Mouse (Mus musculus) thymus, adult 18-20 months (tissue): Measurements from ENCODE around the gene Nrip3.

ENCODE experiments used
- DNase-seq, 2 experiments: peaks; one replicate each; pipeline ENCODE4 v3.0.0; 2022; ENCODE audit warnings: mixed read lengths in 2 of 2

Nrip3 gene

DNA sequence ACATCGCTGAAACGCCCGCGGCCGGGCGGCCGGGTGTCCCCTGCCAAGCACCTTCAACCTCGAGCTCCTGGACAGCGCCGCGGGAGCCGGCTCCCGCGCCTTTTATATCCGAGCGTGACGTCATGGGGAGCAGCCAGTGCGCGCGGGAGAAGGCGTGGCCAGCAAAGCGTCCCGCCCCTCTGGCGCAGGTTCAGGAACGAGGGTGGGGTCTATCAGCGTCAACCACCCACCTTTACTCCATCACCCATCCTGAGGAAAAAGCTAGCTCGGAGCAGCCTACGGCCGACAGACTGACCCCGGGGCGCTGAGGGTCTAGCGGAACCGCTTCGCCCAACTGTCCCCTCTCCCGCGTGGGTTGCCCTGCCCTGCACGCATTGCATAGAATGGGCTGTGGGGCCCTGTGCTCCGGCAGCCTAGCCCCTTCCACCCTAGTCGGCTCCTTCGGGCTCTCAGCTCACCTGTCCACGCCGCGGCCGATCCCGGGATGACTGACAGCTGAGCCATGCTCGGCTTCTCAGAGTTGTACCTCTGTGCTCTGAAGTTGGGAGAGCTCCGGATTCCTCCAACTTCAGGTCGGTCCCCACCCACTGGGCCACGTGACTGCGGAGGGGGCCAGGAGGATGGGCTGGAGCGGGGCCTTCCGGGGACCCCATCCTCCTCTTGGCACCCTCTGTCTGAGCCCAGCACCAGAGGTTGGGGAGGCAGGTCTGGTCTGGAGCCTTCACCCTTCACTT, at the start of gene Nrip3:
Gene Nrip3 (minus strand): TSS at position 556 of the 734 bp plus-strand sequence.
- DNase-seq = peak; percentile 21 to 35

DNA sequence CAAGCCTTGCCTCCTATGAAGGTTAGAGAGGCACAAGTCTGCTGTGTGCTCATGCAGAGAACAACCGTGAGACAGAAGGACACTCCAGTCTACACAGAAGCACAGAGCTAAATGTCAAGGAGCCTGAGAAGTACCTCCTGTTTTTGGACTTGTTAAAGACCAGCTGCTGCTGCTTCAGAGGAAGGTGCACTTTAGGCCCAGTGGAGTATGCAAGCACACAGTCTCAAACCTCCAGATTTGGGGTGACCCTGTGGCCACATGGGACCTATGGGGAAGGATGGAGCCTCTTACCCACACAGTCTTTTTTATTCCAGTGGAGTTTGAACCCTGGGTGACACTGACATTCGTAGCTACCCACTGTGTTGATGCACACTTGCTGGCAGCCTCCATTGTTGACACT, 49.6 kb upstream of the Nrip3 start:
- DNase-seq = no peak

DNA sequence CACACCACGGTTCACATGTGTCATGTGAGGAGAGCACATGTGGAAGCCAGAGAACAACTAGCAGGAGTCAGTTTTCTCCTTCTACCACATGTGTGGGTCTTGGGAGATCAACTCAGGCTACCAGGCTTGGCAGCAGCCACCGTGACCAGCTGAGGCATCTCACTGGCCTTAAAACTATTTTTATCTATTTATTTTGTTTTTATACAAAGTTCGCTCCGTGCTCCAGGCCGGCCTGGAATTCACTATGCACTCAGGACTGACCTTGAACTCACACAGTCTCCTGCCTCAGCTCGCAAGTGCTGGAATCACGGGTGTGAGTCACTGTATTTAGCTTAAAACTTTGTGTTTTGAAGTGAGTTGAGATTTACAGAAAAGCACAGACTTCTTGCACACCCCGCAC, 45.1 kb upstream of the Nrip3 start:
- DNase-seq = no peak

DNA sequence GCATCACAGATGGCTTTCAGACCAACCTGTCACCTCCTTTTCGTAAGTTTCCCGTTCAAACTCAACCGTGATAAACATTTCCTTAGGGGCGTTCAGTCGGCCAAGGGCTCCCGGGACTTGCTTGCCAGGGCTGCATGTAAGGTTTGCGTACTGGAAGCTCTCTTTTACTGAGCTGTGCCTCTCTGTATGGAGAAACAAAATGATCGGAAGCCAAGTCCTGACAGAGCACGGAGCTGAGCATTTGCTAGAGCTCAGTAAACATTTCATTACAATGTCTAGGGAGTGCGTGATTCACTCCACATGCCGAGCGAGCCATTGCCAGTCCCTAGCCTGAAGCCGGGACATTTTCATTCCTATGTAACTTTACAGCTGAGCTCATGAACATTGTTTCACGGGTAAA, 43.5 kb upstream of the Nrip3 start:
- DNase-seq = no peak

DNA sequence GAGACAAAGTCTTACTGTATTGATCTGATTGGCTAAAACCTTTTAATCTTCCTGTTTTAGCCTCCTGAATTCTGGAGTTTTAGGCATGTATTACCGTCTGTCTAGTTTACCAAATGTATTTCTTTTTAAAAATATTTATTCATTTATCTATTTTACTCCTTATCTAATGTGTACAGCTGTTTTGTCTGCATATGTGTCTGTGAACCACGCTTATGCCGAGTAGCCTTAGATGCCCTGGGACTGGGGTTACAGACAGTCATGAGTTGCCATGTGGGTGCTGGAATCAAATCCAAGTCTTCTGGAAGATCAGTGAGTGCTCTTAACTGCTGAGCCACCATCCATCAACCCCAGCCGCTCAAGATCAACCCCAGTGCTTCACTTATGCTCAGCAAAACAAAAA, 36.8 kb upstream of the Nrip3 start:
- no peak for DNase-seq

DNA sequence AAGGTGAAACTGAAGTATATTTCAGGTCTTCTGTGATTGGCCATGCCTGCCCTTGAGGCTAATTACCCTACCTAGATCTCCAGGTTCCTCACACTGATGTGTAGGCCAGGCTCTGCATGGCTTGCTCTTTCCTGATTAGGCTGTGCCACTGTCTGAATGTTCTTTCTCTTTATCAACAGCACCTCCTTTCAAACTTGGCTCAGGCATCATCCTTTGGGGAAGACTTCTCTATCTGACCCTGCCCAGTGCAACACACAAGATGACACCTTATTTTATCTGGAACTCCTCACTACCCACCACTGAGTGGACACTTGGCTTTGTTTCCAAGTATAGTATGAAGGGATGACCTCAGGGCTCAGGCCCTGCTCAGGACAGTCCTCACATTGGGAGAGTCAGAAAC, 36.1 kb upstream of the Nrip3 start:
- no peak for DNase-seq

DNA sequence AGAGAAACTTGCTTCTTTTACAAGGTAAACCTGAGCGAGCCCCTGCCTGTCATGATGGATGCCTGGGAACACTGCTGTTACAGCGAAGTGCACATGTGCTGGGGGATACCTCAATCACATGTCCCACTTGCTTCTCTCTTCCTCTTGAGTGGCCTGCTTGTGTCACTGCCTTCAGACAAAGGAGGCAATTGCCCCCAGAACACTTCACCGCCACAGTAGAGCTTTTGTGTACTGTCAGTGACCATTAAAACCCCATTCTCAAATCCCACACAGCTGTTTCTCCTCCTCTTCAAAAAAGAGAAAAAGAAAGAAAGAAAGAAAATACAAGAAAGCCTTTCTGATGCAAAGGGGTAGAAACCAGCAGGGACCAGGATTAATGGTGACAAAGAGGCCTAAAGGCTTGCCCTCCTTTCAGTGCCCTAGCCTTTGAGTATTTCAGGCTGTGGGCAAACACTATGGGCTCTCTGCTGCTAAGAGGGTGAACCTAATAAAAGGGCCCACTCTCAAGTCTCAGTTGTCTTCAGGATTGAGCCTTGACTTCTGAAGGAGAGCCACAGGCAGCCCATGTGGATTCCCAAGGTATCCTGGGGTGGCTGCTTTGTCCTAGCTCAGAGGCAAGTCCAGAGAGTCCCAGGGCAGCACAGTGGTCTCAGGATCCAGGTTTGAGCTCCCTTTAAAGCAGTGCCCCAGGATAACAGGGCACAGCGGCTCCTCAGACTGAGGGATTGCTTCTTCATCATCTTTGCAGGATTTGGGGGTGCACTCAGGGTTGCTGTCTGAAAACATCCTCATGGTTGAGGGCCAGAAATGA, 31.7 kb upstream of the Nrip3 start:
- DNase-seq = no peak

DNA sequence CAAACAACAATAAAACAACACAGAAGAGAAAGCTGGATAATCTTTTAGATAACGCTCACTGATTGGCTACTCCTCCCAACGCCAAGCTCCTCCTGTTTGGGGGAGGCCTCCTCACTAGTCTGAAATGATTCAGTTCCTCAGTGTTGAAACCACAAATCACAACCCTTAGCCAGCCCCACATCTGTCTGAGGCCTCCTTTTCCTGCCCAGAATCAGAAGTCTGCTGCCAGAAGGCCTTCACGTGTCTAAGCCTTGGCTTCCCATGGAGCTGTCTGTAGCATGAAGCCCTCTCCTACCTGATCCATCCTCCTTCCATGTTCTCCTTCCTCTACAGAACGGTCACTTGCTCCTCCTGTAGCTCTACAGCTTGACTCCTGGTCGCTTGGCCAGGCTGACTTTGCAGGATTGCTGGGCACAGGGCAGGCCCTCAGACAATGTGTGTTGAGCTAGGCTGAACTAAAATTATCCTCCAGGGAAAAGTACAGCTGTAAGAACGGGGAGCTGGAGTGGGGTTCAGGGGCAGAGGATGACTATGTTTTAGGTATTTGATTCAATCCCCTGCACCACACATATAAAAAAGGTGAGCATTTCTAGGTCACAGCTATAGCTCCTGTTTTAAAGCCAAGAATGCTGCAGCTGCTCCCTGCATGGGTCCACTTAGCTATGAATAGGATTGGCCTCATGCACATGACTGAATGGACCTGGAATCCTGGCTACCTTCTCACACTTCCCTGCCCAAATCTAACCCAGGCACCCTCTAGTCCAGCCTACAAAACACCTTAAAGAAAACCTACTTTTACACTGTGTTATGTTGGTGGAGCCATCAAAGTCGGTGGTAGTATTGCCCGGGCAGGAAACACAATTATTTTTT, 26.0 kb upstream of the Nrip3 start:
- DNase-seq = no peak

DNA sequence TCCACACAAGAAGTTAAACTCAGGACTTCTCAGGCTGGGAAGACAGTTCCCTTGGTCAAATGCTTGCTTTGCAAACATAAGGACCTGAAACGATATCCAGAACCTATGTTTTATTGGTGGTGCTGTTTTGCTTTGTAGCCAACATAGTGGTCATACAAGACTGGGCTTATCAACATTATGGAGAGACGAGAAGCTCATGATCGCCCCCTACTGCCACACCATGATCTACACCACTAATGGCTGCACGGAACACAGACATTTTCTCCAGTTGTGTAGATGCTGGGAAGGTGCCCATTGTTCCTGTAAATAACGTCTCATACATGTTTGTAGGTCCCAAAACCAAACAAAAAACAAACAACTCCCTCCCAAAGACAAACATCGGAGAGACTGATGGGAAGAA, 23.0 kb upstream of the Nrip3 start:
- DNase-seq = no peak

DNA sequence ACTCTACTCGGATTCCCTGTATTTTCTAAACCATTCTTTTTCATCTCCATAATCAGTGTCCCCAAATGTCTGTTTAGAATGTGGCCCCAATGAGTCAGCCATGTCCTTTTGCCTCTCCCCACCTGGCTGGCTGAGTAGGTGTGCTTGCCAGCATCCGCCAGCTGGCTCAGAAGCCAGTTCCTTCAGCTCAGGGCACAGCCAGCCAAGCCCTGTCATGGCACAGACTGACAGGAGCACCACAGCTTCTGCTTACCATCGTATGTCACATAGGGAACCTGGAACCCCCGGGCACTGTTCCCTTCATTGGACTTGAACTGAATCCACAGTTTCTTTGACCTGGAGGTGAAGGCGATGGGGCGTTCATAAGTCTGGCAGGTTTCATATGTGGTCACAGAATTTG, 22.5 kb upstream of the Nrip3 start:
- DNase-seq = no peak

DNA sequence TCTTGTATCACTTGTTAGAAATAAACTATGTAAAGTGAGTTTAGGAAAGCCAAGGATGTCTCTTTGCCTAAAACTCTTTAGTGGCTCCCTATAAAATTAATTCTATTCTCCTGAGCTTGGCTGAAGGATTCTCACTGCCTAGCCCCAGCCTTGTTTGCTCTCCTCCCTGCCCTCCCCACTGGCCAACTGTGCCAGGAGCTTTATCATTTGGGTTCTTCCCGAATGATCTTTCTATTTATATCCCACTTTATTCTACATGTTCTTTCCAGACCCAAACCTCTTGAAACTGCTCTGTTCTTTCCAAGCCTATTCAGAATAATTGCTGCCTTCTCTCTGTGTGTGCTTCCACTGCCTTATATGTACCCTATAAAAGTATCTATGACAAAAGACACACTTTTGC, 21.7 kb upstream of the Nrip3 start:
- DNase-seq = no peak

DNA sequence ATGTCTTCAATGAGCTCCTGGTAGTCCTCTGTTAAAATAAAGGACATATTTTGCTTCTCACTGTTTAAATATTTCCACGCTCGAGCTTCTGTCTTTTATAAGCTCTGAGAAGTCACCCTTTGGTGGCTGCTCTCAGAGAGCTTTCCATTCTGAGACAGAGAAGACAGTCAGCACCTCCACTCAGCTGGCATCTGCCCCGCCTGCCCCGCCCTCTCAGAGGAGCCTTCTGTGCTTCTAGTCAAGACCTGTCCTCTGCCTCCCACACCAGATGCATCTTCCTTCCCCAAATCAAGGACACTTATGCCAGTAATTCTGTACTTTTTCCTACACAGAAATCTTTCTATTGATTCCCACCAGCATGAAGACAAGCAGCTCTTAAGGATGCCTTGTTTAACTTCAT, 18.8 kb upstream of the Nrip3 start:
- no peak for DNase-seq

DNA sequence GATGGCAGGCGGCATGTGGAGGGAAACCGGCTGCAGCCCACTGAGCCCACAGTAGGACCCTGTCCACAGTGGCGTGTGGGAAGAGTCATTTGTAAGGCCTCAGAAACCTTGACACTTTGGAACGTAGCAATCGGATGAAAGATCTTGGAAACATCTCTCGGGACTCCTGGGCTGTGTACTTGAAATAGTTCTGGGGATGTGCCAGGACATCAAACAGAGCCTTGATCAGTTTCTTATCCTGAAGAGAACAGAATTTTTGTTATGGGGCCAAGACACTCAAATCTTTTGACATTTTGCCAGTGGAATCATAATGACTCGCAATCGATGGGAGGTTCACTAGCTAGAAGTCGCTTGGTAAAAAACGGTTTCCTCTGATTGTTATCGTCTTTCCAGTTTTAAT, 17.3 kb upstream of the Nrip3 start:
- DNase-seq = no peak

DNA sequence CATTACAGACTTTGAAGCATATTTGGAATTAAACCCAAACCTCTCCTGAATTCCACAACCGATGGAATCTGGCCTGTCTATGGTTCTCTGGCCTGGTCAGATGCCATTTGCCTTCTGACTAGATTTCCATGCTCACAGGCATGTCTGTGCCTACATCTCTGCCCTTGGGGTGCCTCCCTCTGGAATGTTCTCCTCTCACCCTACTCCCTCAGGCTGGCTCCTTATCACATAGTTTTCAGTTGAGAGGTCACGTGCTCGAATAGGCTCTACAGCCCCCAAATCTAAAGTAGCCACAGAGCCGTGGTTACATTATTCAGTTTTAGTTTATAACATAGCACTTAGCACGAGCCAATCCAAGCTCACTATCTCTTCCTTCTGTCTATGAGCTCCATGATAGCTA, 13.7 kb upstream of the Nrip3 start:
- DNase-seq = no peak

DNA sequence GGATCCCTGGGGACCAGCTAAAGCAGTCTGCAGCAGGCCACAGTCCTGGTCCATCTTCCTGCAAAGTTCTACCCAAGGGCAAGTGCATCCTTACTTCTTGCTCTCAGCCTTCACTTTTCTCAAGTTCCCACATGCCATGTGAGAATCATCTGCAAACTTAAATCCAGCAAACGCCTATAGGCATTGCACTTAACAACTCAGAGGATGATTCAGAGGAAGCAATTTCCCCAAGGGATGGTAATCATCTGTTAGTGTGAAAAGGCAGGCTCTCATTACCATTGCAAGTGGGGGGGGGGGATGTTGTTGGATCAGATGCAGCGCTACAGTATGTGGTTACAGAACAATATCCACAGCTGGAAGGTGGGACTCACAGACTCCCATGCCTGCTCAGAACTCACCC, 12.7 kb upstream of the Nrip3 start:
- no peak for DNase-seq

DNA sequence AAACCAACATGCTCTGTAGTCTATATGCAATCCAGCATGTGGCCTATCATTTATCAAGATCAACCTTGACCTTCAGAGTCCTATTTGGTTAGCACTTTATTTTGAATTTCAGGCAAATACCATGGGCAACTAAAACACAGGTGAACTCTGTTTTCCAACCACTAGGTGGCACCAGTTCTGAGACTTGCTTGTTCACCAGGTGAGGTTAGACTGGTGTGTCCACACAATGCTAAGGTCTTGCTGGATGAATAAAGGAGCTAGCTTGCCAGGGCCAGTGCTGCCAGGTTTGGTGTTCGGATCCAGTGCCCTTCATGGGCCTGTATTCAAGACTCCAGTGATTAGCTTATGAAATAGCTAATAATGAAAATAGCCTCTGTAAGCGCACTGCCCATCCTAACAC, 10.9 kb upstream of the Nrip3 start:
- DNase-seq = peak in 1 of 2 experiments; percentile 5

DNA sequence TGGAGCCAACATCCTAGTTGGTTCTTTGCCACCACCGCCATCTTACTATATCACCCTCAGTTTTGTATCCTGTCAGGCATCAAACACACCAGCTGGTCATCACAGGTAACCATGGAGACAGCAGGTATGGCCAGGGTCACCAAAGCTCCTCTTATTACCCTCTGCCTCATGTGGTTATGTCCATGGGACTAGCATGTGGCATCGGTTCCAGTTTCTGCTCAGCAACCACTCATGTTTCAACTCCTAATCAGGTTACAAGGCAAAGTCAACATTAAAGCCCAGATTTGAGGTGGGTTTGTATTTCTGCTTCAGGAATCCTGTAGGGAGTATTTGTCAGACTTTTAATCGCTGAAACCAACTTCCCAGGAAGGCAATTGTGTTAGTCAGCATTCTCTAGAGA, 9.0 kb upstream of the Nrip3 start:
- DNase-seq = no peak

DNA sequence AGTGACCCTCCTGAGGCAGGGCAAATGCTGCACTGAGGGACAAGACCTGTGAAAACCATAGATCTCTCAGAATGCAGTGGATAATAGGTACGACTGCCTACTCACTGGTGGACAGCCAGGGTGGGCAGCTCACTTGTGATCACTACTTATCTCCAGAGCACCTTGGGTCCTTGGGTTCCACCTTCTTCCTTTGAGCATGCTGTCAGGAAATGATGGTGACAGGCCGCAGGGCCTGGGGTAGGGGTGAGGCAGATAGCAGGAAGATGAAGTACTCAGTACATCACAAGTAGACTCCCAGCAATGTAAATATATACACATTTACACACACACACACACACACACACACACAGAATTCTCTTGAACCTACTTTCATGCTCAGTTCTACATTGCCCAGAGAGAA, 6.0 kb upstream of the Nrip3 start:
- no peak for DNase-seq

DNA sequence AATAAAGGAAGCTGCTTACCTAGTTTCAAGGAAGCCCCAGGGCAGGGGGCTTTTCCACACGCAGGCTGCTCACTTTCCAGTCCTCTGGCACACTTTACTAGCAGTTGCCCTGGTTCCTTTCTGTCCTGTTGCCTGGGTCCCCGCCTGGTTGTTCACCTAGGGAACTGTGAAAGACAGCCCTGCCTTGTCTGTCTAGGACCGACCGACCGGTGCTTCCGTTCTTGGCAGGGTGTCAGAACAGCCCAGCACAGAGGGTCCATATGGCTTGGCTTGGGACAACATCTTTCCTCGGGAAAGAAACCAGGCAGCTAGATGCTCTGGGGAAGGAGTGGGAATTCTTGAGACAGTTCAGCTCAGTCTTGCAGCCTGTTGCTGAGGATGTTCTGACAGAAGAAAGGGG, 1.5 kb upstream of the Nrip3 start:
- DNase-seq = no peak

DNA sequence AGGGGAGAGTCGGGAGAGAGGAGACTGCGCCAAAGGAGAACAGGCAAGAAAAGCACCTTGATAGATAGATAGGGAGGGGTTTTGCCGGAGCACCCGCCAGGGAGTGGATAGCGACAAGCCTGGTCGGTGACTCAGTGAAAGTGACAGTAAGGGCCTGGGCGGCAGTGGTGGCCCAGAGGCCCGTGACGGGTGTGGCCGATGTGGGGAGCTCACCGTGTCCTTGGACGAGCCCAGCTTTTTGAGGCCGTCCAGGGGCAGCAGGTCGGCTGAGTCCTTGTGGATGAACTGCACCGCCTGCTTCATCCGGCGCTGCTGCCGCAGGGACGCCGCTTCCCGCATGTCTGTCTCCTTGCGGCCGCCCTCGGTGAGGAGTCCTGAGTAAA, 747 bp downstream of the Nrip3 start:
- no peak for DNase-seq

DNA sequence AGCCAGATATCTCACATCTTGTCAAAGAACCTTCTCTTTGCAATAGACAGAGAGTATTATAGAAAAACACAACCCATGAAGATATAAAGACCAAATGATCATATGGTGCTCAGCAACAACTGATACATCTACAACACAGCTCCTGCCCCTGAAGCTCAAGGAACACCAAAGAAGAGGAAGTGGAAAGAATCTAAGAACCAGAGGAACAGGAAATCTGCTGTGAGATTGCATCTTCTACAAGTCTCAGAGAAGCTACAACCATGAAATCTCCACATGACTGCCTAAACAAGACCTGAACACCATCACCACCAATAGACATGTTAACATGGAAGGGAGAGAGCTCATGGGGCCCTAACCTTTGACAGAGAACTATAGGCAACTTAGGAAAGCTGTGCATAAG, 9.6 kb downstream of the Nrip3 start:
- no peak for DNase-seq

DNA sequence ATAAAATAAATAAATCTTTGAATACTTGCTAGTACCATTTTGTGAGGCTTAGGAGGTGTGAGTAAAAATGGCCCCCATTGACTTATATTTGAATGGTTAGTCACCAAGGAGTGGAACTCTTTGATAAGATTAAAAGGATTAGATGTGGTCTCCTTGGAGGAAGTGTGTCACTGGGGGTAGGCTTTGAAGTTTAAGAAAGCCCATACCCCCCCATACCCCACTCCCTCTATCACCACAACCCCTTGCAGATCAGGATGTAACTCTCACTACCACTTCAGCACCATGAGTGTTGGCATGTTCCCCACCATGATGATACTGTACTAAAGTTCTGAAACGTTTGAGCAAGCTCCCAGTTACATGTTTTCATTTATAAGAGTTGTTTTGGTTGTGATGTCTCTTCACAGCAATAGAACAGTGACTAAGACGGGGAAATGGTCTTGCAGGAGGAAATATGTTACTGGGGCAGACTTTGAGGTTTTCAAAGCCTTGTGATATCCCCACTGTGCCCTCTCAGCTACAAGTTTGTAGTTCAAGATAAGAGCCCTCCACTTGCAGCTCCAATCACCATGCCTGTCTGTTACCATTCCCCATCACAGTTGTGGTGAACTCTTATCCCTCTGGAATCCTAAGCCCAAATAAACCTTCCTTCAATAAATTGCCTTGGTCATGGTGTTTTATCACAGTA, 13.0 kb downstream of the Nrip3 start:
- DNase-seq = no peak
